Mouse (Mus musculus) embryo, embryonic 10.5 days (tissue): ENCODE measurements at regions not wholly inside any gene's neighbourhood (a gene's known extent, or its start where the extent isn't known, plus 50 kb on each side); places are given as distances from the start of the nearest gene placed in this dataset.
A peak's percentile ranks its signal among the peaks of the same experiment; 100 is the strongest.

ENCODE experiments used
- DNase-seq: peaks from one replicate; pipeline ENCODE4 v3.0.0-alpha.2; 2015; ENCODE audit warnings: low spot score

GRCm38 (mm10) chr10:38147421-38147820, 674.2 kb downstream of the Rfpl4b start:
- no peak for DNase-seq

- no peak for DNase-seq
Measured at GRCm38 (mm10) chr10:38139196-38139595, 682.4 kb downstream of the Rfpl4b start.

GRCm38 (mm10) chr10:38121911-38122573, 699.5 kb downstream of the Rfpl4b start:
- DNase-seq, result peak; percentile 75

GRCm38 (mm10) chr10:38118601-38119000, 703.0 kb downstream of the Rfpl4b start:
- DNase-seq, result peak; percentile 66

GRCm38 (mm10) chr10:38116516-38116915, 705.1 kb downstream of the Rfpl4b start:
- no peak for DNase-seq

- no peak for DNase-seq
Measured at GRCm38 (mm10) chr10:38114194-38114593, 707.4 kb downstream of the Rfpl4b start.

GRCm38 (mm10) chr10:38108591-38108990, 713.0 kb downstream of the Rfpl4b start:
- no peak for DNase-seq

- no peak for DNase-seq
Measured at GRCm38 (mm10) chr10:38103570-38103969, 718.0 kb downstream of the Rfpl4b start.

- DNase-seq, result no peak
Measured at GRCm38 (mm10) chr10:38078521-38078920, 743.1 kb downstream of the Rfpl4b start.

GRCm38 (mm10) chr10:38072394-38072793, 749.2 kb downstream of the Rfpl4b start:
- DNase-seq, result no peak

- DNase-seq, result no peak
Measured at GRCm38 (mm10) chr10:38059050-38059449, 762.5 kb downstream of the Rfpl4b start.

- DNase-seq, result no peak
Measured at GRCm38 (mm10) chr10:38010452-38010851, 811.1 kb downstream of the Rfpl4b start.

- no peak for DNase-seq
Measured at GRCm38 (mm10) chr10:37995691-37996445, 825.7 kb downstream of the Rfpl4b start.

- peak; percentile 77 for DNase-seq
Measured at GRCm38 (mm10) chr10:37988297-37989263, 833.0 kb downstream of the Rfpl4b start.

GRCm38 (mm10) chr10:37978899-37979539, 840.3 kb upstream of the Marcks start:
- DNase-seq, result no peak

- DNase-seq, result no peak
Measured at GRCm38 (mm10) chr10:37960051-37960450, 821.3 kb upstream of the Marcks start.

GRCm38 (mm10) chr10:37914780-37915179, 776.1 kb upstream of the Marcks start:
- DNase-seq, result no peak

- no peak for DNase-seq
Measured at GRCm38 (mm10) chr10:37911669-37912068, 772.9 kb upstream of the Marcks start.

- DNase-seq, result no peak
Measured at GRCm38 (mm10) chr10:37908276-37908675, 769.6 kb upstream of the Marcks start.

- peak; percentile 39 for DNase-seq
Measured at GRCm38 (mm10) chr10:37907731-37908130, 769.0 kb upstream of the Marcks start.

GRCm38 (mm10) chr10:37887961-37888360, 749.2 kb upstream of the Marcks start:
- peak; percentile 12 for DNase-seq

GRCm38 (mm10) chr10:37880841-37881240, 742.1 kb upstream of the Marcks start:
- no peak for DNase-seq
